Mouse (Mus musculus) B cell, adult 2 months (primary cell): ENCODE measurements around the gene Abhd16b.
A peak's percentile ranks its signal among the peaks of the same experiment; 100 is the strongest.

Experiments
- DNase-seq, 2 experiments: peaks; one replicate each; pipeline ENCODE4 v3.0.0; 2022

The Abhd16b gene

DNA sequence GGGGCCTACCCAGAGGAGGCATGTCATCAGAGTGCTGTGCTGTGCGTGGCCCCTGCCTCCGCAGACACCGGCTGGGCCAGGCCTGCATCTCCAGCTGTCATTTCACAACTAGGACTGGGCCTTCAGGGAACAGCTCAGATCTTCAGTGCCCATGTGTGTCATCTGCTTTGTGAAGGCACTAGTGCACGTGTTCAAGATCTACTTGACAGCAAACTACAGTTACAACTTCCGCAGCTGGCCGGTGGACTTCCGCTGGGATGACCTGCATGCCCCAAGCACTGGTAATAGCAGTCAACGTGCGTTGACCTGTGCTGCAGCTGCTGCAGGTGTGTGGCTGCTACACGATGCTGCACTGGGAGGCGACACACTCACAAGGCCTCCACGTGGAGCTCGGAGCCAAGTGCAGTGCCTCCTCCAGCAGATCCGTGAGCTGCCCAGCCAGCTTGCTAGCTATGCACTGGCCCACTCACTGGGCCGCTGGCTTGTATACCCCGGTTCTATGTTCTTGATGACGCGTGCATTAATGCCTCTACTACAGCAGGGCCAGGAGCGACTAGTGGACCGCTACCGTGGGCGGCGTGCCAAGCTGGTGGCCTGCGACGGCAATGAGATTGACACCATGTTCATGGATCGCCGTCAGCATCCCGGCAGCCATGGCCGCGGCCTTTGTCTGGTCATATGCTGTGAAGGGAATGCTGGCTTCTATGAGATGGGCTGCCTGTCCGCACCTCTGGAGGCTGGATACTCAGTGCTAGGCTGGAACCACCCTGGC, at the start of gene Abhd16b:
Abhd16b (plus strand) TSS at position 51 of the 772 bp plus-strand sequence.
- DNase-seq: no peak

DNA sequence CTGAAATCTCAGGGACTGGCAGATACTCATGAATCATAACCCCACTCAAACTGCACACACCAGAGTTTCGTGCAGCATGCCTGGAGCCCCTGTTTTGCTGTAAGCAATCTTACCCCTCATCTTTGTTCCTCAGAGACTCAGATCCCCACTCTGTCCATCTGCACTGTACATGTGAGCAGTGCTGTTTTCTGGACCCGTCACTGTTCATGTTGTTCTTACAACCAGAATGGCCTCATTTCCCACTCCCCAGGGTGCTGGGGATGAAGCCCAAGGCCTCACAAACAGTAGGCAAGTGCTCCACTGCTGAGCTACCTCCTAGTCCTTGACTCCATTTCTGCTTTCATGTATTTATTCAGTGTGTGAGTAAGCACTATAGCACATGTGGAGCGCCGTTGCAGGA, 40.8 kb upstream of the Abhd16b start:
- no peak for DNase-seq

DNA sequence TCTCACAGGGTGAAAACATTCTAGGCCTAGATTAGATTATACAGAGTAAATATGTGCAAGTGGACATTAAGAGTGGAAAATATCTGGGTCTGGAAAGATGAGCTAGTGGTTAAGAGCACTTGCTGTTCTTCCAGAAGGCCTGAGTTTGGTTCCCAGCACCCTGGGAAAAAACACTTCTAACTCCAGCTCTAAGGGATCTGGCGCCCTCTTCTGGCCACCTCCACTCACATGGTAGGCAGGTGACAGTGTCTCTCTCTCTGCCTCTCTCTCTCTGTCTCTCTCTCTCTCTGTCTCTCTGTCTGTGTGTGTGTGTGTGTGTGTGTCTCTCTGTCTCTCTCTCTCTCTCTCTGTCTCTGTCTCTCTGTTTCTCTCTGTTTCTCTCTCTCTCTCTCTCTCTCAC, 39.7 kb upstream of the Abhd16b start:
- peak; percentile 55 to 56 for DNase-seq

GRCm38 (mm10) chr2:181455899-181456298, 37.1 kb upstream of the Abhd16b start:
- DNase-seq: no peak

DNA sequence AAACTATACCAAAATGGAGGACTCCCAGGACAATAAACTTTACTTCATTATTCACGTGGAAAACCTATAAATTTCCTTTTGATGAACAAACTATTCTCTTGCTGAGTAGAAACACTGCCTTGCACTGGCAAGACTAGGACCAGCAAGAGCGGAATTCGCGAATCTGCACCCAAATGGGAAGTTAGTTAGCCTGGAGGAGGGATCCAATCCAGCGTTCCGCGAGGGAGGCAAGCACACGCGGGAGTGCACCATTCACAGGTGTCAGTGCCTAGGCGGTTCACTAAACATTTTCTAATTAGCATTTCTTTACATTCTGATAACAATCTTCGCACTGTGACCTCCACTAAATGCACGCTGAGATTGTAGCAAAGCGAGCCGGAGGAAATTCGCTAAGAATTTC, 35.2 kb upstream of the Abhd16b start:
- no peak for DNase-seq

- DNase-seq: peak; percentile 52 to 55
Measured at GRCm38 (mm10) chr2:181458411-181459152, 34.4 kb upstream of the Abhd16b start.

DNA sequence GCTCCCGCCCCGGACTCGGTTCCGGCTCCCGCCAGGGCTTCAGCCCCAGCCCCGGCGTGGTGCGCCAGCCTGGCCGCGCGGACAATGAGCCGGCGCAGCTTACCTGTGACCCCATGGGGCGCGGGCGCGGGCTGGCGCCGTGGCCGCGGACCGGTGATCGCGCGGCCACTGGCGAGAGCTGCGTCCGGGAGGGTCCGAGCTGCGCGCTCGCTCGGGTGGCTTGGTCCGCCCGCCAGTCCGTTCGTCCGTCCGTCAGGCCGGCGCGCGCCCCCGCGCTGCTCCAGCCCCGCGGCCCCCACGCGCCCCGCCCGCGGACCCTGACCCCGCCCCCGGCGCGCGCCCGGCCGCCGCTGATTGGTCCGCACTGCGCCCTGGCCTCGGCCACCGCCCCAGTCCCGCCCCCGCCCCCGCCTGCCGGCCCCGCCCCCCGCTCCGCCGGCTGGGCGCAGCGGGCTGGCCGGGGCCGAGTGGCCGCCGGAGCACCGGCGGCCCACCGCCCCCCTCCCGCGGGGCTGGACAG, 33.8 kb upstream of the Abhd16b start, which contains the start of gene Zbtb46:
Zbtb46 (minus strand) TSS at position 274 of the 520 bp plus-strand sequence.
- peak; percentile 67 to 72 for DNase-seq

- DNase-seq: peak; percentile 45 to 50
Measured at GRCm38 (mm10) chr2:181459673-181460621, 33.1 kb upstream of the Abhd16b start.

DNA sequence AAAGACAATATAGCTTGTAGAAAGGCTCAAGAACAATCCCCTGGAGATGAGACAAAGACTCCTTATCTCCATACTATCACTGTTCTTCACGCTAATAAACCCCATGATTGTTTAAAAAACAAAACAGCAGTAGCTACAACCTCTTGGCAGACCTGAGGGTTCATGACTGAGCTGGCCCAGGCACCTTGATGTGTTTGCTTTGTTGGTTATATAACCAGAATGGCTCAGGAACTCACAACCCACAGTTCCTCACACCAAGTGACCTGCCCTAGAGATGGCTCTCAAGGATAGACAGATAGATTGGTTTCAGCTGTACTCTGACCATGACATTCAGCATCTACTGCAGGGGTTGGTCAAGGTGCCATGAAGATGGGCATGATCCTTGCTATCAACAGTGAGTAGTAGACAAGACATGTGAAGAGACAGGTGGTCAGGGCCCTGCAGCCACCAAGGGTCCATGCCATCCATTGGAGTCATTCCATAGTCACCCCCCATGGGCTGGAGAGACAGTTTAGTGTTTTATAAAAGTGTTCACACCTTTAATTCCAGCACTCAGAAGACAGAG, 31.4 kb upstream of the Abhd16b start:
- no peak for DNase-seq

DNA sequence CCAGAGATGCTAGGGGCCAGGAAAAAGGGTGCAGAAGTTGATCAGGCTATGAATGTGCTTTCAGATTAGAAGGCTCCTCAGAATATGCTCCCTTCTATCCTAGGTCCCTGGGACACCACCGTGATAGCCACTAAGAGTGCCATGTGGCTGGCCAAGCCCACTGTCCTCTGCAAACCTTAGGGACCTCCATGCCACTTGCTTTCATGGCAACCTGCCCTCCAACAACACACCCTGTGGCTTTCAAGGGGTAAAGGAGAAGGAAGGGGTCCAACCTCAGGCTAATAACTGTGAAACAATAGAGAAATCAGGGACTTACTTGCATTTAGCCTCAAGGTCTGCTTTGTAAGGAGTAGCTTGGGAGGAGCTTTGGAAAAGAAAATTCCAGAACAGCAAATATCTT, 30.4 kb upstream of the Abhd16b start:
- DNase-seq: no peak

- DNase-seq: no peak
Measured at GRCm38 (mm10) chr2:181463008-181463738, 29.8 kb upstream of the Abhd16b start.

DNA sequence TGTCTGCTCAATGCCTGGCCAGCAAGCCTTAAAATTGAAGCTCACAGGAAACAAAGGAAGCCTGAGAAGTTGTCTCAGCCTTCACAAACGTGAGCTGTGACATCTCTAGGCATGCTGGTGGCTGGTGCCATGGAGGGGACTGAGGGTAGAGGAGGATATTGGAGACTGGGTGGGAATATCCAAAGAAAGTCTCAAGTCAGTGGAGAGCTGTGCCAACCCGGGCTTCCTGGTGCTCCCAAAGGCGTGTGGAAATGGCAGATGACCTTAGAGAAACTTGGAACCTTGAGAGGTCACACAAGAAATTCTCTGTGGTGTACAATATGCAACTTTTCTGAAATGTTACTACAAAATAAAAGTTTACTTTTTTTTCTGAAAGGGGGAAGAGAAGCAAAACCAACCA, 27.6 kb upstream of the Abhd16b start:
- DNase-seq: no peak

GRCm38 (mm10) chr2:181470285-181470684, 22.7 kb upstream of the Abhd16b start:
- no peak for DNase-seq

DNA sequence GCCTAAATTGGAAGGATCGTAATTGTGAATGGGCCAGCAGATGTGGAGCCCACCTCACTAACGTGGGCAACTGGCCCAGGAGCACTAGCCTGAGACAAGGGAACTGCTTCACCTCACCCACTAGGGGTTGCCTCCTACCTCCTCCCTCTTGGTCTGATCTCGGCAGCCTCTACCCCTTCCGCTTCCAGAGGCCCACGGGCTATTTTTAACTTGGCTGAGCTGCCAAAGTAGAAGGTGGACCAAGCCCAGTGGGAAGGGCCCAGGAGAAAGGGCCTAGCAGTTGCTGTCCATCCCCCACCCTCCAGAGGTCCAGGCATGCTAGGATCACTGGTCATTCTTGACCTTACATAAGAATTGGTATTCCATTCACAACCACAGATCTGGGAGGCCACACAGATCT, 21.8 kb upstream of the Abhd16b start:
- no peak for DNase-seq

GRCm38 (mm10) chr2:181472256-181472827, 20.7 kb upstream of the Abhd16b start:
- no peak for DNase-seq

DNA sequence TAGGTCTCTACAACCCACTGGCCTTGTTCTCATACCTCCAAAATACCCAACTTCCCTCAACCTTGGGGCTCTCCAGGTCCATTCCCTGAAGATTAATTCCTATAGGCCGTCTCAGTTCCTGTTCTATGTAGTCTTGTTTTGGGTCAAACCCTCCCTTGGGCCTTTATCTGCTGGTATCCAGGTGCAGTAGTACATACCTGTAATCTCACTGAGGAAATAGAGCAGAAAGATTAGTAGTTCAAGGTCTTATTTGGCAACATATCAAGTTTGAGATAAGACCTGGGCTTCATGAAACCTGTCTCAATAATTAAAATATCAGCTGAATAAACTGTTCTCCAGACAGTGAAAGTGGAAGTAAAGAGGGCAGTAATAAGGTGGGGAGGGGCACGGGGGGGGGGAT, 9.9 kb upstream of the Abhd16b start:
- peak; percentile 13 to 23 for DNase-seq

DNA sequence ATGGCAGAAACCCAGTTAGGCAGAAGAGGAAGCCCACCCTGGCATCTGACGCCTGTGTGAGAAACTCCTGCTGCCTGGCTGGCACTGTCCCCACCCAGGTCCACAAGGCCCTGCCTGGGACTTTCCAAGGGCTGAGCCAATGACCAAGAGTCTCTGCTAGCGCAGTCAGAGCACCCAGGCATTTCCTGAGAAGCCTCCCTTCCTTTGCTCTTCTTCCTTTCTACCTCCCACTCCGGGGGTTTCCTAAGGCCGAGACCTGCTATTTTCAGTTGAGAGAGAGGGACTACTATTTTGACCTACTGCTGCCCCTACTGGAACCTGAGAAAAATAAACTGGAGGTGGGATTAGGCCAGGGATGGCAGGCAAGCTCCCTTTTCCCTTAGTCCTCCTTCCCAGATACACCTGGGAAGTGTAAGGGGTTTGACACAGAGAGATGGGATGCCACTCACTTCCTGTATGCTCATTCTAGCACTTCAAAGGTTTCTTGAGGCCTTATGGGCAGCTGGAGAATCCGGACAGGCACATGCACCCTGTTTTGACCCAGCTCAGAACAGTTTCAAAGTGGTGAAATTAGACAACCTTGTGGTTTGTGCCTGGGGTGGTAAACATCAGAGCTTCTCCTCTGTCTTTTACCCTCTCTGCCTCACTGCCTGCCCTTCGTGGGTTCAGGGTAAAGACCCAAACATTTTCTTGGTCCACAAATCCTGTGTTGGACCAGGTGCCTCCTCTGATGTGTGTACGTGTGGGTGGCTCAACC, 9.3 kb upstream of the Abhd16b start:
- peak; percentile 74 to 78 for DNase-seq

DNA sequence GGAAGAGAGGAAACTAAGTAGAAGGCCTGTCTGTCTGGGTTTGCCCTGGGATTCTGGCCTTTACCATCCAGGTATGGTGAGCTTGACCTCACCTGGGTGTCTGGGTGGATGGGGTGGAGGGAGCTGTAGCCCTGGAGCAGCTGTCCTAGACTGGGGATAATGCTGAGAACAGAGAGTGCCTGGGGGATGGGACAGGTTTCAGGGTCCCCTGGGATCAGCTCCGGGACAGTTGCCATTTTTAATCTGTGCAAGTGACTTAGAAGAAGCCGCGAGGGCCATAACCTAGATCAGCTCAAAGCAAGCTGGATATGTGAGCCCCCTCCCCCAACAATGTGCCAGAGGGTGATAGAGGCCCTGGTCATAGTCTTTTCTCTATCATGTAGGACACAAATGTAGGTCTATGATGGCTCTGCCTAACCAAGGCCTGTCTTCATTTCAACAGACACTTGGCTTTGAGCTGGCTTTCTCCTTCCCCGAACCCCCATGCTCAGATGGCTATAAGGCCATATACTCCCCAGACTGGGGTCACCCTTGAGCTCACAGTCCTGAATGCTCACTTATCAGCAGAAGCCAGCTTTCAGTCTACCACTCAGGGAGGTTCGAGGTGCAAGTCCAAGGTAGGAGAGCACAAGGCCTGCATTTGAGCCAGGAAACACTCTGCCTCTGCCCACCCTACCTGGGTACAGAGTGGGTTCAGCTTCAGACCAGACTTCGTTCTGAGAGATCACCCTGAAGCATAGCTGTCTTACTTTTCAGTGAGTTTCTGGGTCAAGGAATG, 8.4 kb upstream of the Abhd16b start:
- peak; percentile 15 to 16 for DNase-seq

DNA sequence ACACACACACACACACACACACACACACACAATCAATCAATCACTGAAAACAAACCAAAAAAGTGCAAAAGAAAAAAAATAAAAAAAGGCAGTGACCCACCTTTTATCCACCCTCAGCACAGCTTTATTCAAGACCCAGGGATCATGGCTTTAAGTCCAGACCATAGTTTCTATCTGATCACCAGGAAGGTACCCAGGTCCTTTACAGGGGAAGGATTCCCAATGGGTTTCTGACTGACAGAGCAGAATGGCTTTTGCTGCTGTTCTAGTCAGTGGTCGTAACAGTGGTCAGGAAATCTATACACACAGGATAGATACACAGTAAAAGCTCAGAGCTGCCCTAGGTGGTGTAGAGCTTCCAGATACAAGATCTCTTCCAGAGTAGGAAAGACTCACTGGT, 7.3 kb upstream of the Abhd16b start:
- DNase-seq: no peak
